Mouse (Mus musculus): ENCODE measurements around the gene Gm47955. TPM values are rescaled to one million over a fixed set of nuclear protein-coding genes. Genes with fewer than 3 reads are reported as not detected.

The Gm47955 gene
- polyA plus RNA-seq (2014; fragmentation: Illumina TruSeq; extraction: RNeasy Lipid Tissue Mini Kit (QIAGEN cat#74804); ENCODE audit: low read depth, low replicate concordance): not detected

GRCm38 (mm10) chr1:82959870-82960385 is at the start of gene Gm47955:
TSS of gene Gm47955 (plus strand) at chr1:82960286.

GRCm38 (mm10) chr1:82913025-82913424 is 47.1 kb upstream of the Gm47955 start, which contains the start of gene A030005L19Rik:
TSS of gene A030005L19Rik (plus strand) at chr1:82913325.

GRCm38 (mm10) chr1:82924650-82925049 is 35.4 kb upstream of the Gm47955 start, which contains the start of gene A030014E15Rik:
TSS of gene A030014E15Rik (plus strand) at chr1:82924917.

GRCm38 (mm10) chr1:82931326-82931725 is 28.8 kb upstream of the Gm47955 start, which contains the start of gene Gm6217:
TSS of gene Gm6217 (minus strand) at chr1:82931399.

GRCm38 (mm10) chr1:82943295-82943694 is 16.8 kb upstream of the Gm47955 start, which contains the start of gene A030003K21Rik:
TSS of gene A030003K21Rik (minus strand) at chr1:82943388.

GRCm38 (mm10) chr1:82955913-82956312 is 4.2 kb upstream of the Gm47955 start, which contains the start of gene Gm7544:
TSS of gene Gm7544 (minus strand) at chr1:82956013.

DNA sequence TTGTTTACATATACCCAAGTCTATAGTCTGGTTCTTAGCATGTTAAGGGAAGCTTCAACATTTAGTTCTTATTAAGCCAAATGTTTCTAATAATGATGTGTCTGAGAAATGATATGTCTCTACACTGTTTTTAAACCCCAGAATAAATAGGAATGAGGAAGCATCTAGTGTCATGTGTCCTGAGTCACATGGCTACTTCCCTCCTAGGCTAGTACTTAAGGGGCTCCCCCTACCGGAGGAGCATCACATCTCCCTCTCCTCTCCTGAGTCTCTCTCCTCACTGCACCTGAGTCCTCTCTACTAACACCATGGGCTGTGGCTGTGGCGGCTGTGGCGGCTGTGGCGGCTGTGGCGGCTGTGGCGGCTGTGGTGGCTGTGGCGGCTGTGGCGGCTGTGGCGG is 40.2 kb downstream of the Gm47955 start, which contains the start of gene Gm47959:
Gm47959 (plus strand) TSS at position 243 of the 400 bp plus-strand sequence.

Other genes with a start within 250 kb of the Gm47955 start
- gene Mff, start 235.4 kb upstream of the Gm47955 start, polyA plus RNA-seq (2014; fragmentation: Illumina TruSeq; extraction: RNeasy Lipid Tissue Mini Kit (QIAGEN cat#74804); ENCODE audit: low read depth, low replicate concordance): 192 TPM
- not detected for gene Tm4sf20, start 191.8 kb upstream of the Gm47955 start, polyA plus RNA-seq (2014; fragmentation: Illumina TruSeq; extraction: RNeasy Lipid Tissue Mini Kit (QIAGEN cat#74804); ENCODE audit: low read depth, low replicate concordance)
- not detected for gene Gm47791, start 189.0 kb upstream of the Gm47955 start, polyA plus RNA-seq (2014; fragmentation: Illumina TruSeq; extraction: RNeasy Lipid Tissue Mini Kit (QIAGEN cat#74804); ENCODE audit: low read depth, low replicate concordance)
- 30.5 TPM for gene Agfg1, start 120.8 kb upstream of the Gm47955 start, polyA plus RNA-seq (2014; fragmentation: Illumina TruSeq; extraction: RNeasy Lipid Tissue Mini Kit (QIAGEN cat#74804); ENCODE audit: low read depth, low replicate concordance)
- not detected for gene A030005L19Rik, start 47.0 kb upstream of the Gm47955 start, polyA plus RNA-seq (2014; fragmentation: Illumina TruSeq; extraction: RNeasy Lipid Tissue Mini Kit (QIAGEN cat#74804); ENCODE audit: low read depth, low replicate concordance)
- not detected for gene A030014E15Rik, start 35.4 kb upstream of the Gm47955 start, polyA plus RNA-seq (2014; fragmentation: Illumina TruSeq; extraction: RNeasy Lipid Tissue Mini Kit (QIAGEN cat#74804); ENCODE audit: low read depth, low replicate concordance)
- not detected for gene Gm6217, start 28.9 kb upstream of the Gm47955 start, polyA plus RNA-seq (2014; fragmentation: Illumina TruSeq; extraction: RNeasy Lipid Tissue Mini Kit (QIAGEN cat#74804); ENCODE audit: low read depth, low replicate concordance)
- gene A030003K21Rik, start 16.9 kb upstream of the Gm47955 start, polyA plus RNA-seq (2014; fragmentation: Illumina TruSeq; extraction: RNeasy Lipid Tissue Mini Kit (QIAGEN cat#74804); ENCODE audit: low read depth, low replicate concordance): not detected
- gene Gm7544, start 4.3 kb upstream of the Gm47955 start, polyA plus RNA-seq (2014; fragmentation: Illumina TruSeq; extraction: RNeasy Lipid Tissue Mini Kit (QIAGEN cat#74804); ENCODE audit: low read depth, low replicate concordance): not detected
- not detected for gene Gm47959, start 40.3 kb downstream of the Gm47955 start, polyA plus RNA-seq (2014; fragmentation: Illumina TruSeq; extraction: RNeasy Lipid Tissue Mini Kit (QIAGEN cat#74804); ENCODE audit: low read depth, low replicate concordance)
- gene Slc19a3, start 78.2 kb downstream of the Gm47955 start, polyA plus RNA-seq (2014; fragmentation: Illumina TruSeq; extraction: RNeasy Lipid Tissue Mini Kit (QIAGEN cat#74804); ENCODE audit: low read depth, low replicate concordance): 0.55 TPM
- not detected for gene Krtap28-10, start 82.2 kb downstream of the Gm47955 start, polyA plus RNA-seq (2014; fragmentation: Illumina TruSeq; extraction: RNeasy Lipid Tissue Mini Kit (QIAGEN cat#74804); ENCODE audit: low read depth, low replicate concordance)
- not detected for gene Gm47969, start 84.6 kb downstream of the Gm47955 start, polyA plus RNA-seq (2014; fragmentation: Illumina TruSeq; extraction: RNeasy Lipid Tissue Mini Kit (QIAGEN cat#74804); ENCODE audit: low read depth, low replicate concordance)
- gene A030005K14Rik, start 99.1 kb downstream of the Gm47955 start, polyA plus RNA-seq (2014; fragmentation: Illumina TruSeq; extraction: RNeasy Lipid Tissue Mini Kit (QIAGEN cat#74804); ENCODE audit: low read depth, low replicate concordance): not detected
- gene Krtap28-13, start 100.6 kb downstream of the Gm47955 start, polyA plus RNA-seq (2014; fragmentation: Illumina TruSeq; extraction: RNeasy Lipid Tissue Mini Kit (QIAGEN cat#74804); ENCODE audit: low read depth, low replicate concordance): not detected
- gene Ccl20, start 156.5 kb downstream of the Gm47955 start, polyA plus RNA-seq (2014; fragmentation: Illumina TruSeq; extraction: RNeasy Lipid Tissue Mini Kit (QIAGEN cat#74804); ENCODE audit: low read depth, low replicate concordance): not detected
- not detected for gene Daw1, start 199.5 kb downstream of the Gm47955 start, polyA plus RNA-seq (2014; fragmentation: Illumina TruSeq; extraction: RNeasy Lipid Tissue Mini Kit (QIAGEN cat#74804); ENCODE audit: low read depth, low replicate concordance)